27 mouse cellular contexts compared by ENCODE assay signal in genomic region chr14:49745874-49746273, GRCm38 (mm10). TPM values are rescaled to one million over a fixed set of nuclear protein-coding genes. Genes with fewer than 3 reads are reported as not detected.
"Had no signal": no experiment of that assay in that cellular context is flagged by ENCODE, and none has a peak within 500 bp of the region (broad histone marks: within the 10 kb centered on the region; RNA-seq: fewer than 3 reads in every experiment).

No protein-coding gene starts in this region.

- H3K4me1 ChIP-seq: heart, embryonic 10.5 days; hindbrain, embryonic 10.5 days; hindbrain, embryonic 12.5 days; hindbrain, embryonic 15.5 days; intestine, embryonic 15.5 days; limb, embryonic 10.5 days; limb, embryonic 12.5 days; liver, embryonic 13.5 days; liver, embryonic 15.5 days had no signal

- H3K4me3 ChIP-seq: gastrocnemius, adult 2 months; heart, adult 2 months; heart, embryonic 10.5 days; heart, embryonic 12.5 days; hindbrain, embryonic 10.5 days; hindbrain, embryonic 12.5 days; hindbrain, embryonic 15.5 days; intestine, embryonic 15.5 days; left cerebral cortex, adult 2 months; limb, embryonic 10.5 days; limb, embryonic 12.5 days; liver, embryonic 13.5 days; liver, embryonic 15.5 days had no signal

- H3K36me3 ChIP-seq: hindbrain, embryonic 12.5 days; intestine, embryonic 15.5 days; limb, embryonic 10.5 days; limb, embryonic 12.5 days; liver, embryonic 13.5 days; liver, embryonic 15.5 days had no signal

- H3K9me3 ChIP-seq: heart, embryonic 10.5 days; heart, embryonic 12.5 days; hindbrain, embryonic 10.5 days; hindbrain, embryonic 12.5 days; hindbrain, embryonic 15.5 days; intestine, embryonic 15.5 days; limb, embryonic 10.5 days; limb, embryonic 12.5 days; liver, embryonic 13.5 days; liver, embryonic 15.5 days had no signal

- H3K27me3 ChIP-seq: heart, embryonic 12.5 days; hindbrain, embryonic 12.5 days; hindbrain, embryonic 15.5 days; intestine, embryonic 15.5 days; limb, embryonic 12.5 days; liver, embryonic 13.5 days; liver, embryonic 15.5 days had no signal

- H3K27ac ChIP-seq: gastrocnemius, adult 2 months; heart, adult 2 months; heart, embryonic 10.5 days; hindbrain, embryonic 10.5 days; hindbrain, embryonic 12.5 days; hindbrain, embryonic 15.5 days; intestine, embryonic 15.5 days; left cerebral cortex, adult 2 months; limb, embryonic 10.5 days; limb, embryonic 12.5 days; liver, embryonic 13.5 days; liver, embryonic 15.5 days had no signal

- H3K9ac ChIP-seq: heart, embryonic 12.5 days; hindbrain, embryonic 12.5 days; hindbrain, embryonic 15.5 days; intestine, embryonic 15.5 days; limb, embryonic 12.5 days; liver, embryonic 13.5 days; liver, embryonic 15.5 days had no signal

- DNase-seq: gastrocnemius, adult 2 months; gastrocnemius, postnatal 10 days; gastrocnemius, postnatal 25 days; heart, adult 2 months; heart, postnatal 10 days; heart, postnatal 4 days; kidney, adult 18-20 months; kidney, adult 8-10 months; kidney, postnatal 10 days; kidney, postnatal 25 days; kidney, postnatal 4 days; liver; liver, embryonic 13.5 days had no signal

- H3K4me2 ChIP-seq: heart, embryonic 12.5 days; hindbrain, embryonic 12.5 days; hindbrain, embryonic 15.5 days; intestine, embryonic 15.5 days; limb, embryonic 12.5 days; liver, embryonic 11.5 days; liver, embryonic 13.5 days; liver, embryonic 15.5 days had no signal

- ATAC-seq: inflammation-experienced regulatory T-cells, adult 6 months; intestine, embryonic 15.5 days; intestine, postnatal 0 days had no signal

RNA-seq across cellular contexts. Expression of gene Armh4, which starts 37.3 kb away (rescaled TPM):
- total RNA-seq: granulocyte monocyte progenitor cell, adult 5-6 weeks had no signal
- polyA plus RNA-seq: inflammation-experienced regulatory T-cells, adult 6 months had no signal
